Comparison of ENCODE assay signal across 25 mouse cellular contexts in the genomic region with DNA sequence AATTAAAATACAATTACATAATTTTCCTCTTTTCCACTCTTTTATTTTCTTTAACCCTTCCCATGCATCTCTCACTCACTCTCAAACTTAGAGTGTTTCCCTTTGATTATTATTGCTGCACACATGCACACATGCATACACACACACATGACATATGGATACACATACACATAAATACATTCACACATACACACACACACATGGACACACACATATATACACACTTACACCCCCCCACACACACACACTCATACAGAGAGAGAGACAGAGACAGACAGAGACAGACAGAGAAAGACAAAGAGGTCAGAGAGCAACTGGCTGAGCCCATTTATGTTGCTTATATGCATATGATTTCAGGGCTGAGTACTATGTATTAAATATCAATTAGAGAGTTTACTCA.
"Had no signal": no experiment of that assay in that cellular context is flagged by ENCODE, and none has a peak within 500 bp of the region (broad histone marks: within the 10 kb centered on the region; RNA-seq: fewer than 3 reads in every experiment).

No protein-coding gene starts in this region.

- H3K36me3 ChIP-seq: heart, embryonic 13.5 days; heart, embryonic 15.5 days; kidney, embryonic 15.5 days; limb, embryonic 13.5 days; limb, embryonic 15.5 days had no signal

- DNase-seq: forebrain, postnatal 0 days; gastrocnemius, postnatal 14 days; gastrocnemius, postnatal 36 days; heart, adult 11 months; heart, adult 2 months; heart, postnatal 14 days; heart, postnatal 36 days; kidney, adult 11 months; kidney, adult 2 months; kidney, adult 9 months; kidney, postnatal 14 days; kidney, postnatal 36 days; layer of hippocampus, adult 9-11 months; layer of hippocampus, postnatal 36 days; left cerebral cortex, postnatal 4 days had no signal

- H3K9ac ChIP-seq: forebrain, postnatal 0 days; heart, embryonic 13.5 days; heart, embryonic 15.5 days; hindbrain, embryonic 14.5 days; kidney, embryonic 15.5 days; limb, embryonic 13.5 days; limb, embryonic 15.5 days had no signal

- H3K27ac ChIP-seq: heart, adult 2 months; heart, embryonic 13.5 days; heart, embryonic 15.5 days; hindbrain, embryonic 14.5 days; hindbrain, postnatal 0 days; kidney, embryonic 15.5 days; kidney, postnatal 0 days; limb, embryonic 13.5 days; limb, embryonic 15.5 days had no signal

- H3K9me3 ChIP-seq: heart, embryonic 13.5 days; heart, embryonic 15.5 days; kidney, embryonic 15.5 days; limb, embryonic 13.5 days; limb, embryonic 15.5 days had no signal

- H3K4me3 ChIP-seq: heart, adult 2 months; heart, embryonic 13.5 days; heart, embryonic 15.5 days; kidney, embryonic 15.5 days; limb, embryonic 13.5 days; limb, embryonic 15.5 days had no signal

- ATAC-seq: forebrain, postnatal 0 days; hindbrain, postnatal 0 days; intestine, embryonic 16.5 days had no signal

- H3K4me2 ChIP-seq: heart, embryonic 11.5 days; heart, embryonic 13.5 days; heart, embryonic 15.5 days; hindbrain, embryonic 14.5 days; kidney, embryonic 15.5 days; limb, embryonic 13.5 days; limb, embryonic 15.5 days had no signal

- H3K4me1 ChIP-seq: heart, embryonic 13.5 days; heart, embryonic 15.5 days; kidney, embryonic 15.5 days; limb, embryonic 13.5 days; limb, embryonic 15.5 days had no signal

- H3K27me3 ChIP-seq: heart, embryonic 13.5 days; heart, embryonic 15.5 days; kidney, embryonic 15.5 days; limb, embryonic 13.5 days; limb, embryonic 15.5 days had no signal
